Mouse (Mus musculus): ENCODE results near the gene H2afb2. TPM values are rescaled to one million over a fixed set of nuclear protein-coding genes. Genes with fewer than 3 reads are reported as not detected.

Gene H2afb2
- not detected in 2 replicates for polyA plus RNA-seq (2015; fragmentation: Nextera tagmentation; extraction: Ambion mirVana)

DNA sequence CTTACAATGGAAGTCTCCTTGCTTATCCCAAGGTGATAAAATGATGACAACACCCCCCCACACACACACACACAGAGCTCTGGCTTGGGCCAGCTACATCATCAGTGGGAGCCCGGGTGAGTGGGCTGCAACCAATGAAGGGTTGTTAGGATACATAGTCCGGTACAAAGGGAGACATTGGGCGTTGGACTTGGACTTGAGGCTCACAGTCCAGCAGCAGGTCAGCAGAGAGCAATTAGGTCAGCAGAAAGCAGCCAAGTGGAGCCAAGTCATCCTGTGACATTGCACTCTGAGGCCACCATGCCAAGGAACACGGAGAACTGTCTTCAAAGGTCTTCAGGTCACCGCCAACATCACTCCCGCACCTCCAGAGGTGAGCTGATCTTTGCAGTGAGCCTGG is at the start of gene H2afb2:
H2afb2 (plus strand) TSS at position 301 of the 400 bp plus-strand sequence.
- Histone ChIP-seq H3K4me2 (no peak within 1 kb of the TSS), H3K9ac (no peak within 1 kb of the TSS), H3K27ac (no peak within 1 kb of the TSS), H3K4me1 (no peaks in the 10 kb centered on the region), H3K4me3 (no peak within 1 kb of the TSS), H3K9me3 (replicated peaks) (no peaks in the 10 kb centered on the region), H3K27me3 (no peaks in the 10 kb centered on the region), H3K36me3 (ENCODE audit: poor library complexity, severe bottlenecking) (no peaks in the 10 kb centered on the region)
- WGBS: 94% methylated on average over 6 of the region's 6 CpGs
- no peak for ATAC-seq

Other genes starting within 250 kb of the H2afb2 start
- gene Cpxcr1, start 232.2 kb upstream of the H2afb2 start, polyA plus RNA-seq (2015; fragmentation: Nextera tagmentation; extraction: Ambion mirVana): not detected in 2 replicates

Data from forebrain, embryonic 13.5 days (tissue).